Mouse (Mus musculus) bone marrow, adult 2 months (tissue): ENCODE measurements around the gene Myh10.

ENCODE experiments used
- CTCF ChIP-seq: fragments of 200-500 bp; IDR thresholded peaks from 2 replicates; pipeline ENCODE4 v1.5.1; 2011; ENCODE audit warnings: low read length, control low read depth; ENCODE audit not compliant: control insufficient read depth, insufficient read depth
- POLR2A ChIP-seq: fragments of 200-500 bp; IDR thresholded peaks from 2 replicates; pipeline ENCODE4 v1.6.1; 2011; ENCODE audit warnings: low read depth, mild to moderate bottlenecking, control low read depth, low read length, borderline replicate concordance; ENCODE audit not compliant: control insufficient read depth

DNA sequence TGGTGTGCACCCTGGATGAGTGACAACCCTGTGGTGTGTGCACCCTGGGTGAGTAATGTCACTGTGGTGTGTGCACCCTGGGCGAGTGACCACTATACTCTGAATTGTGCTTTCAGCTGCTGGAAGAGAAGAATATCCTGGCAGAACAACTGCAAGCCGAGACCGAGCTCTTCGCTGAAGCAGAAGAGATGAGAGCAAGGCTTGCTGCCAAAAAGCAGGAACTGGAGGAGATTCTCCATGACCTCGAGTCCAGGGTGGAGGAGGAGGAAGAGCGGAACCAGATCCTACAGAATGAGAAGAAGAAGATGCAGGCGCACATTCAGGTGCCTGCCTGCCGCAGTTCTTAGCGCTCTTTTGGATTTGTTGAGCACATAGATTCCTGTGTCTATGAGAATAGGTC is 95.9 kb downstream of the Myh10 start:
- TF ChIP-seq CTCF (no peak), POLR2A (no peak)
